Mouse (Mus musculus): ENCODE measurements at regions not wholly inside any gene's neighbourhood (a gene's known extent, or its start where the extent isn't known, plus 50 kb on each side); places are given as distances from the start of the nearest gene placed in this dataset.
"Not testable (repeated sequence)": the region's sequence is repeated elsewhere in the genome, so short reads cannot be mapped to it uniquely, and the experiment has no call there.

- Histone ChIP-seq H3K36me3 (ENCODE audit: control insufficient read depth, insufficient read depth, low read length) (no peaks in the 10 kb centered on the region), H3K4me1 (ENCODE audit: control insufficient read depth, insufficient read depth, low read length) (no peaks in the 10 kb centered on the region), H3K4me3 (ENCODE audit: insufficient read depth, low read depth, low read length) (no peak overlapping the region), H3K27ac (ENCODE audit: insufficient read depth, low read depth, low read length) (no peak overlapping the region), H3K27me3 (replicated peaks; ENCODE audit: control insufficient read depth, insufficient read depth, low read length) (no peaks in the 10 kb centered on the region)
- TF ChIP-seq CTCF (conservative IDR thresholded peaks at IDR 0.05; ENCODE audit: insufficient read depth, insufficient read length, low read depth, low read length) = no peak
- no peak for TF ChIP-seq POLR2A (IDR thresholded peaks at IDR 0.05; ENCODE audit: low read depth, low read length)
- 88% methylated on average over 5 of the region's 5 CpGs for WGBS
- no peak for DNase-seq
These were observed 51.4 kb upstream of the Dlx2 start for GRCm38 (mm10) chr2:71597956-71598355.

DNA sequence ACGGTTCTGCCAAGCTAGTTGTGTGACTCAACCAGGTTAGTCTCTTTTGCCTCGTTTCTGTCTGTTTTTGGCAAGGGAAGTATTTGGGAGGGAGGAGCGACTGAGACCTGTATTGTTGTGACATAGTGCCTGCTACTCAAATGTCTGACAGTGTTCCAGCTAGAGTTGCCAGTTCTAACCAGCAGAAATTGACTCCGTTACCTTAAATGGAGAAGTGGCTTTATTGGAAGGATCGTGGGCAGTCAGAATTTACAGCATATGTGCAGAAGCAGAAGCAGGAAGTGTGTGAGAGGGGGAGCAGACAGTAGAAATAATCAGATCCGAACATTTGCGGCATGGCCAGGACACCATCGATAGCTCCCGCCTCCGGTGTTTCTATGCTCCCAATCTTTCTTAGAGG, 51.8 kb upstream of the Dlx2 start:
- H3K36me3 ChIP-seq (ENCODE audit: control insufficient read depth, insufficient read depth, low read length) = no peaks in the 10 kb centered on the region
- H3K4me3 ChIP-seq (ENCODE audit: insufficient read depth, low read depth, low read length) = no peak overlapping the region
- TF ChIP-seq CTCF (conservative IDR thresholded peaks at IDR 0.05; ENCODE audit: insufficient read depth, insufficient read length, low read depth, low read length) (no peak), POLR2A (IDR thresholded peaks at IDR 0.05; ENCODE audit: low read depth, low read length) (no peak)
- H3K27me3 ChIP-seq (replicated peaks; ENCODE audit: control insufficient read depth, insufficient read depth, low read length) = no peaks in the 10 kb centered on the region
- WGBS = 65% methylated on average over 10 of the region's 10 CpGs
- DNase-seq = no peak
- H3K4me1 ChIP-seq (ENCODE audit: control insufficient read depth, insufficient read depth, low read length) = no peaks in the 10 kb centered on the region
- H3K27ac ChIP-seq (ENCODE audit: insufficient read depth, low read depth, low read length) = no peak overlapping the region

- TF ChIP-seq POLR2A (IDR thresholded peaks at IDR 0.05; ENCODE audit: low read depth, low read length) (no peak), CTCF (conservative IDR thresholded peaks at IDR 0.05; ENCODE audit: insufficient read depth, insufficient read length, low read depth, low read length) (peak; percentile 97)
- Histone ChIP-seq H3K27me3 (replicated peaks; ENCODE audit: control insufficient read depth, insufficient read depth, low read length) (no peaks in the 10 kb centered on the region), H3K4me1 (ENCODE audit: control insufficient read depth, insufficient read depth, low read length) (no peaks in the 10 kb centered on the region), H3K4me3 (ENCODE audit: insufficient read depth, low read depth, low read length) (no peak overlapping the region), H3K36me3 (ENCODE audit: control insufficient read depth, insufficient read depth, low read length) (no peaks in the 10 kb centered on the region), H3K27ac (ENCODE audit: insufficient read depth, low read depth, low read length) (no peak overlapping the region)
- 19% methylated on average over 5 of the region's 5 CpGs for WGBS
- DNase-seq = peak; percentile 88
These were observed 52.2 kb upstream of the Dlx2 start for GRCm38 (mm10) chr2:71598778-71599177.

- no peak for TF ChIP-seq POLR2A (IDR thresholded peaks at IDR 0.05; ENCODE audit: low read depth, low read length)
- no peak for TF ChIP-seq CTCF (conservative IDR thresholded peaks at IDR 0.05; ENCODE audit: insufficient read depth, insufficient read length, low read depth, low read length)
- DNase-seq = peak; percentile 30
- Histone ChIP-seq H3K27me3 (replicated peaks; ENCODE audit: control insufficient read depth, insufficient read depth, low read length) (no peaks in the 10 kb centered on the region), H3K4me1 (ENCODE audit: control insufficient read depth, insufficient read depth, low read length) (no peaks in the 10 kb centered on the region), H3K4me3 (ENCODE audit: insufficient read depth, low read depth, low read length) (no peak overlapping the region), H3K36me3 (ENCODE audit: control insufficient read depth, insufficient read depth, low read length) (no peaks in the 10 kb centered on the region), H3K27ac (ENCODE audit: insufficient read depth, low read depth, low read length) (no peak overlapping the region)
- 56% methylated on average over 7 of the region's 7 CpGs for WGBS
These were observed 53.7 kb upstream of the Dlx2 start for GRCm38 (mm10) chr2:71600213-71600612.

- Histone ChIP-seq H3K4me1 (ENCODE audit: control insufficient read depth, insufficient read depth, low read length) (no peaks in the 10 kb centered on the region), H3K27ac (ENCODE audit: insufficient read depth, low read depth, low read length) (no peak overlapping the region), H3K27me3 (replicated peaks; ENCODE audit: control insufficient read depth, insufficient read depth, low read length) (no peaks in the 10 kb centered on the region), H3K4me3 (ENCODE audit: insufficient read depth, low read depth, low read length) (no peak overlapping the region), H3K36me3 (ENCODE audit: control insufficient read depth, insufficient read depth, low read length) (no peaks in the 10 kb centered on the region)
- 91% methylated on average over 1 of the region's 1 CpGs for WGBS
- DNase-seq = no peak
- TF ChIP-seq CTCF (conservative IDR thresholded peaks at IDR 0.05; ENCODE audit: insufficient read depth, insufficient read length, low read depth, low read length) (no peak), POLR2A (IDR thresholded peaks at IDR 0.05; ENCODE audit: low read depth, low read length) (no peak)
These were observed 54.4 kb upstream of the Dlx2 start for GRCm38 (mm10) chr2:71600999-71601398.

DNA sequence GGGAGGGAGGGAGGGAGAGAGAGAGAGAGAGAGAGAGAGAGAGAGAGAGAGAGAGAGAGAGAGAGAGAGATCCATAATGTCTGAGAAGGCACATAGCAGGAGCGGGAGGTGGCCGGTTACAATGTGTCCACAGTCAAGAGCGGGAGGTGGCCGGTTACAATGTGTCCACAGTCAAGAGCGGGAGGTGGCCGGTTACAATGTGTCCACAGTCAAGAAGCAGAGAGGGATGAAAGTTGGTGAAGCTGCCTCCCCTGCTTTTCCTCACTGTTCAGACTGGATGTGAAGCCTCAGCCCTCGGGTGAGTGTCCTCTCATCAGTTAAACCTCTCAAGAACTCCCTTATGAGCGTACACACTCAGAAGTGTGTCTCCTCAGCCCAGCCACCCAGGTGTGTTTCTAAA, 57.2 kb upstream of the Dlx2 start:
- H3K4me3 ChIP-seq (ENCODE audit: insufficient read depth, low read depth, low read length); H3K27ac ChIP-seq (ENCODE audit: insufficient read depth, low read depth, low read length); H3K27me3 ChIP-seq (replicated peaks; ENCODE audit: control insufficient read depth, insufficient read depth, low read length); H3K36me3 ChIP-seq (ENCODE audit: control insufficient read depth, insufficient read depth, low read length); DNase-seq: not testable (repeated sequence)
- 98% methylated on average over 8 of the region's 8 CpGs for WGBS
- H3K4me1 ChIP-seq (ENCODE audit: control insufficient read depth, insufficient read depth, low read length) = peaks cover 20% of the 10 kb centered on the region; the same call in 1 of the 2 replicates

DNA sequence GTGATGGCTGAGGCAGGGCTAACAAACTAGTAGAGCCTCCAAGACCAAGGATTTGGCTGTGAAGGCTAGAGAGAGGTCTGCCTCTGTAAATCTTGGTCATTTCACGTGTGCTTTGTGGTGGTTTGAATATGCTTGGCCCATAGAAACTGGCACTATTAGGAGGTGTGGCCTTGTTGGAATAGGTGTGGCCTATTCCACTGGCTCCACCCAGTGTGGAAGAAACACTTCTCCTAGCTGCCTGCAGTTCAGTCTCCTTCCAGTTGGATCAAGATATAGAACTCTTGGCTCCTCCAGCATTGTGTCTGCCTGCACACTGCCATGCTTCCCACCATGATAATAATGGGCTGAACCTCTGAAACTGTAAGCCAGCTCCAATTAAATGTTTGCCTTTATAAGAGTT, 59.1 kb upstream of the Dlx2 start:
- Histone ChIP-seq H3K36me3 (ENCODE audit: control insufficient read depth, insufficient read depth, low read length) (no peaks in the 10 kb centered on the region), H3K27ac (ENCODE audit: insufficient read depth, low read depth, low read length) (no peak overlapping the region), H3K4me3 (ENCODE audit: insufficient read depth, low read depth, low read length) (no peak overlapping the region), H3K4me1 (ENCODE audit: control insufficient read depth, insufficient read depth, low read length) (peaks cover 21% of the 10 kb centered on the region; the same call in 1 of the 2 replicates), H3K27me3 (replicated peaks; ENCODE audit: control insufficient read depth, insufficient read depth, low read length) (no peaks in the 10 kb centered on the region)
- DNase-seq = no peak
- TF ChIP-seq POLR2A (IDR thresholded peaks at IDR 0.05; ENCODE audit: low read depth, low read length) (no peak), CTCF (conservative IDR thresholded peaks at IDR 0.05; ENCODE audit: insufficient read depth, insufficient read length, low read depth, low read length) (no peak)
- 92% methylated on average over 1 of the region's 1 CpGs for WGBS

GRCm38 (mm10) chr2:71607087-71607502, 60.5 kb upstream of the Dlx2 start:
- DNase-seq = peak; percentile 91
- H3K4me3 ChIP-seq (ENCODE audit: insufficient read depth, low read depth, low read length) = no peak overlapping the region
- no peaks in the 10 kb centered on the region for H3K27me3 ChIP-seq (replicated peaks; ENCODE audit: control insufficient read depth, insufficient read depth, low read length)
- no peaks in the 10 kb centered on the region for H3K36me3 ChIP-seq (ENCODE audit: control insufficient read depth, insufficient read depth, low read length)
- WGBS = 49% methylated on average over 3 of the region's 3 CpGs
- peak overlapping the region; percentile 99 for H3K27ac ChIP-seq (ENCODE audit: insufficient read depth, low read depth, low read length)
- peaks cover 21% of the 10 kb centered on the region; the same call in 1 of the 2 replicates for H3K4me1 ChIP-seq (ENCODE audit: control insufficient read depth, insufficient read depth, low read length)
- TF ChIP-seq POLR2A (IDR thresholded peaks at IDR 0.05; ENCODE audit: low read depth, low read length) (no peak), CTCF (conservative IDR thresholded peaks at IDR 0.05; ENCODE audit: insufficient read depth, insufficient read length, low read depth, low read length) (no peak)

All from kidney, adult 2 months (tissue).